Mouse (Mus musculus) limb, embryonic 14.5 days (tissue): ENCODE results near the gene Cflar. TPM values are rescaled to one million over a fixed set of nuclear protein-coding genes. Genes with fewer than 3 reads are reported as not detected.

Experiments
- ATAC-seq: fragments of 200-750 bp; cut with Nextera tagmentation; 2 replicates; pipeline ENCODE4 v1.8.0; 2017; ENCODE audit warnings: low read depth, moderate number of reproducible peaks, moderate TSS enrichment; ENCODE audit not compliant: low FRiP score
- DNase-seq: peaks from one replicate; pipeline ENCODE4 v3.0.0-alpha.2; 2015; ENCODE audit warnings: low spot score
- H3K27ac ChIP-seq: fragments of 300-500 bp; sonication (generic); replicated peaks from 2 replicates; pipeline ENCODE4 v1.5.1; 2014; ENCODE audit warnings: low read depth, mild to moderate bottlenecking, low read length, moderate library complexity, mixed read lengths
- H3K27me3 ChIP-seq: fragments of 300-500 bp; sonication (generic); 2 replicates; pipeline ENCODE4 v1.6.1; 2014; ENCODE audit warnings: low read length, mixed read lengths; ENCODE audit not compliant: control insufficient read depth, insufficient read depth
- H3K36me3 ChIP-seq: fragments of 300-500 bp; sonication (generic); 2 replicates; pipeline ENCODE4 v1.6.1; 2014; ENCODE audit warnings: mild to moderate bottlenecking, low read length, moderate library complexity, mixed read lengths; ENCODE audit not compliant: control insufficient read depth, insufficient read depth
- H3K4me1 ChIP-seq: fragments of 300-500 bp; sonication (generic); 2 replicates; pipeline ENCODE4 v1.6.1; 2014; ENCODE audit warnings: antibody characterized with exemption, low read length, mixed read lengths; ENCODE audit not compliant: control insufficient read depth, insufficient read depth
- H3K4me2 ChIP-seq: fragments of 300-500 bp; sonication (generic); replicated peaks from 2 replicates; pipeline ENCODE4 v1.6.1; 2014; ENCODE audit warnings: low read depth, mild to moderate bottlenecking, low read length, moderate library complexity; ENCODE audit not compliant: severe bottlenecking
- H3K4me3 ChIP-seq: fragments of 300-500 bp; sonication (generic); replicated peaks from 2 replicates; pipeline ENCODE4 v1.5.1; 2014; ENCODE audit warnings: low read length
- H3K9ac ChIP-seq: fragments of 300-500 bp; sonication (generic); 2 replicates; pipeline ENCODE4 v1.6.1; 2014; ENCODE audit warnings: mild to moderate bottlenecking, low read depth, low read length, moderate library complexity; ENCODE audit not compliant: severe bottlenecking
- H3K9me3 ChIP-seq: fragments of 300-500 bp; sonication (generic); 2 replicates; pipeline ENCODE4 v1.6.1; 2016; ENCODE audit warnings: low read length; ENCODE audit not compliant: control insufficient read depth
- POLR2A ChIP-seq: fragments of 200-500 bp; IDR thresholded peaks from 2 replicates; pipeline ENCODE4 v1.8.0; 2012; ENCODE audit warnings: inconsistent platforms, mild to moderate bottlenecking, moderate library complexity, borderline replicate concordance; ENCODE audit not compliant: insufficient read depth, insufficient read length; ENCODE audit errors: extremely low read depth
- whole genome bisulfite sequencing: fragments of 180-500 bp; shearing (Covaris S2); extraction: QIAGEN DNeasy Blood & Tissue Kit; methylation state at CpG from one replicate; pipeline ENCODE4 v1.1.7; 2014; 5-methylcytosine and 5-hydroxymethylcytosine counted together
- polyA plus RNA-seq, 2 experiments: library from polyadenylated mRNA; depleted of rRNA in 1 of 2; stranded (reverse) in 1 of 2; unstranded in 1 of 2; fragments of >200 nt; fragmentation: Nextera tagmentation in 1 of 2; extraction: Ambion mirVana in 1 of 2; gene quantifications; 2 replicates each; pipeline versions ENCODE4 v1.2.1 to v1.2.3; 2012 to 2014

The Cflar gene
- polyA plus RNA-seq, 2 experiments, result 28.9 to 37.2 TPM

DNA sequence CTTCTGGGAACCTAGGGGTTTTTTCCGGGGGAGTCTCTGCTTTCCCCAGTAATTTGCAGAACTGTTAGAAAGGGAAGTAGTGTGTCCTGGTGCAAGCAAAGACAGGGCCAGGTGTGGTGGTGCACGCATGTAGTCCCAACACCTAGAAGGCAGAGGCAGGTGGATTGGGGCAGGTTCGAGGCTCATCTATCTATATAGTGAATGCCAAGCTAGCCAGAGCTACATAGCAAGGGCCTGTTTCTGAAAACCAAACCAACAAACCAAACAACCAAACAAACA, 17.2 kb downstream of the Cflar start:
- TF ChIP-seq POLR2A, result no peak
- no peak overlapping the region for H3K27ac ChIP-seq
- H3K27me3 ChIP-seq, result no peaks in the 10 kb centered on the region
- H3K4me2 ChIP-seq, result no peak overlapping the region
- ATAC-seq (no peak), DNase-seq (no peak)
- H3K4me3 ChIP-seq, result no peak overlapping the region
- peaks cover 7% of the 10 kb centered on the region for H3K4me1 ChIP-seq
- 96% methylated on average over 3 of the region's 3 CpGs for WGBS
- H3K9me3 ChIP-seq, result no peaks in the 10 kb centered on the region
- peaks cover 46% of the 10 kb centered on the region for H3K36me3 ChIP-seq
- H3K9ac ChIP-seq, result no peak overlapping the region

DNA sequence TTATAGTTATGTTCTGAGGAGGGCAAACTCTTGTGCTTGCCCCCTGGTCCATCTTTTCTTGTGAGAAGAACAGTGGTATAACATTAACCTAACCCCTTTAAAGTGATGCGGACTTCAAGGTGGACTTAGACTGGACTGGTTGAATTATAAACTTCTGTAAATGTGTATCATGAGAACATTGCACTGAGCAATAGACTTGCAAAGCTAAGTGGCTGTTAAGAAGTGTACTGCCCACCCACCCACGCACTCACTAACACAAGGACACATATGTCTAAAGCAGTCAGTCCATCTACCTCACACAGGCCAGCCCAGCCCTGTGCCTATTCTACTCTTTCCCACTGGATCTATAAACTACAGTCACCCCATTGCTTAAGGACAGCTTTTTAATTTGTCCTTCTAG, 22.3 kb downstream of the Cflar start:
- 91% methylated on average over 2 of the region's 2 CpGs for WGBS
- no peak overlapping the region for H3K9ac ChIP-seq
- no peaks in the 10 kb centered on the region for H3K27me3 ChIP-seq
- H3K4me2 ChIP-seq, result no peak overlapping the region
- H3K4me1 ChIP-seq, result no peaks in the 10 kb centered on the region
- no peaks in the 10 kb centered on the region for H3K9me3 ChIP-seq
- no peak overlapping the region for H3K27ac ChIP-seq
- DNase-seq (no peak), ATAC-seq (no peak)
- no peak for TF ChIP-seq POLR2A
- H3K36me3 ChIP-seq, result peaks cover 71% of the 10 kb centered on the region
- H3K4me3 ChIP-seq, result no peak overlapping the region

DNA sequence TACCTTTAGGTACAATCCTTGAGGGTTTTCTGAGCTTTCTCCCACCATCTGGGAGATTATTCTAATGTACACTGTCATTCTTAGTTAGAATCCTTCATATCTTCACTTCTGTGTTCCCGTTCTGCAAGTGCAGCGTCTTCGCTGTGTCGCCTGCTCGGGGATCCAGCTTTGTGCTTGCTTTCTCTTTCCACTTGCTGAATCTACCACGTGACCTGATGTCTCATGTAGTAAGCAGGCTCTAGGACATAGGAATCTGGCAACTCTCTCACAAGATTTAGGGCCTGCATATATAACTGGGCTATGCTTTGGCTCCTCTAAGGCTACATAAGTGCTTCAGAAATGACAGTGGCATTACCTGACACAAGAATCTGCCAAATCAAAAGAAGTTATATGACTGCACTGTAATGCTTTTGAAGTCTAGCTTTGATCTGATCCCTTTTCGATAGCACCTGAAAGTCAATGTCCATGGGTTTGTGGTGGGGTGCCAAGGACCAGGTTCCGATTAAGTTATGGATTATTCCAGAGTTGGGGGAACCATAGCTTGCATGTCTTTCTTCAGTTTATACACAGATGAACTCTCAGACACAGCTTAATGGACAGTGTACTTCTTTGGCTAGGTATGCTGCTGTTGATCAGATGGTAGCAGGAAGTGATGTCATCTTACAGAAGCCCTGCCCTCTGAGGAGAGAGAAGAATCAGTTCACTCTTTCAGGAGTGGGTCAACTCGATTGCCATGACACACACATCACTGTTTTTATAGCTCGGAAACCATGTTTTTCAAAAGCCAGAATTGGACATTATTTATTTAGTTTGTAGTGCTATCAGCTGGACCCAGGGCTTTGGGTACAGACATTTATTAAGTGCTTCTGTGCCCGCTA, 23.0 kb downstream of the Cflar start:
- Histone ChIP-seq H3K4me2 (no peak overlapping the region), H3K4me1 (no peaks in the 10 kb centered on the region), H3K36me3 (peaks cover 67% of the 10 kb centered on the region), H3K4me3 (no peak overlapping the region), H3K27me3 (no peaks in the 10 kb centered on the region), H3K9ac (no peak overlapping the region), H3K9me3 (no peaks in the 10 kb centered on the region), H3K27ac (no peak overlapping the region)
- 94% methylated on average over 11 of the region's 11 CpGs for WGBS
- TF ChIP-seq POLR2A, result no peak
- no peak for ATAC-seq
- DNase-seq, result no peak

DNA sequence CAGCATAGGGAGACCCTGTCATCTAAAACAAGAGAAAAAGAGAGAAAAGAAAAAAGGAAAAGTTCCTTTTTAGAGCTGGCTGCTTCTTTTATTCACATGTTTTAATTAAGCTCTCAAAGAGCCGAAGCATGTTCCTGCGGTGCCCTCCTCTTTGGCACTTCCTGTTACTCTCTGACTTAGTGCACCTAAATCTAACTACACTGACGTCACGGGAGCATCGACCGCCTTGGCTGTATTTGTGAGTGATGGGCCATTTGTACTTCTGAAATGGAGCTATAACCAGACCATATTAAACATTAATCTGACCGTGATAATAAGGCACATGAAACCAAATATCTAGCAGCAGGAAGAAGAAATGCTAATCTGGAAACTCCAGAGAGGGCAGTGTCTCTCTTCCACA, 24.7 kb downstream of the Cflar start:
- no peak overlapping the region for H3K4me2 ChIP-seq
- H3K36me3 ChIP-seq, result peaks cover 72% of the 10 kb centered on the region

DNA sequence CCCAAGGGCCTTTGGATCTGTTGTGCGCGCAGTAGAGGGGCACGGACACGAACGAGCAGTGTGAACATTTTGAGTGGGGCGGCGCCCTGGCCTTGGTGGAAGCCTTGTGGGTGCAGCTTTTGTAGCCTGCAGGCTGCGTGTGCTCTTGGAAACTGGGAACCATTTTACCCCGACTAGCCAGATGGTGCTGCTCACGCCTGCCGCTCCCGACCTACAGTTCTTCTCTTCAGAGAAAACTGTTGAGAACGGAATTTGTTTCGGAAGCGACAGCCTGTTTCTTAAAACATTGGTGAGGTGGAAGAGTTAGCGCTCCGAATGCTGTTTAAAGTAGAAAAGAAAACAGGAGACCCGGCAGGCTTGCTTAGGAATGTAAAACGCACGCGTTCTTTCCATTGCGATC, 25.7 kb downstream of the Cflar start:
- Histone ChIP-seq H3K4me1 (no peaks in the 10 kb centered on the region), H3K4me3 (no peak overlapping the region), H3K27me3 (no peaks in the 10 kb centered on the region), H3K9me3 (no peaks in the 10 kb centered on the region), H3K9ac (no peak overlapping the region), H3K36me3 (peaks cover 73% of the 10 kb centered on the region), H3K4me2 (no peak overlapping the region), H3K27ac (no peak overlapping the region)
- no peak for ATAC-seq
- WGBS, result 96% methylated on average over 22 of the region's 22 CpGs
- no peak for DNase-seq
- TF ChIP-seq POLR2A, result no peak

More for the DNA sequence above, 24.7 kb downstream of the Cflar start:
- ATAC-seq (no peak), DNase-seq (no peak)
- no peaks in the 10 kb centered on the region for H3K27me3 ChIP-seq
- WGBS, result 90% methylated on average over 7 of the region's 7 CpGs
- H3K27ac ChIP-seq, result no peak overlapping the region
- H3K9me3 ChIP-seq, result no peaks in the 10 kb centered on the region
- H3K4me3 ChIP-seq, result no peak overlapping the region
- no peaks in the 10 kb centered on the region for H3K4me1 ChIP-seq
- H3K9ac ChIP-seq, result no peak overlapping the region
- no peak for TF ChIP-seq POLR2A
